Mouse (Mus musculus) liver, embryonic 15.5 days (tissue): Measurements from ENCODE around the gene Dhdds. TPM values are rescaled to one million over a fixed set of nuclear protein-coding genes. Genes with fewer than 3 reads are reported as not detected.

Source experiments
- polyA plus RNA-seq: library from polyadenylated mRNA; unstranded; fragments of >200 nt; fragmentation: Nextera tagmentation; extraction: Ambion mirVana; gene quantifications from 2 replicates; pipeline ENCODE4 v1.2.1, GENCODE M21; 2015

Gene Dhdds
- polyA plus RNA-seq, 1 experiment from 2014 or later, result 17.1 TPM

Other genes starting within 250 kb of the Dhdds start
- gene Arid1a, start 244.1 kb downstream of the Dhdds start, polyA plus RNA-seq, result 7.6 and 9.3 TPM in 2 replicates
- 68.0 and 77.2 TPM in 2 replicates for gene Rps6ka1, start 113.1 kb downstream of the Dhdds start, polyA plus RNA-seq
- gene Hmgn2, start 32.3 kb downstream of the Dhdds start, polyA plus RNA-seq, result 509 and 615 TPM in 2 replicates
- gene Lin28a, start 17.9 kb upstream of the Dhdds start, polyA plus RNA-seq, result 0.91 and 1.5 TPM in 2 replicates
- gene Zfp683, start 52.9 kb upstream of the Dhdds start, polyA plus RNA-seq, result not detected in 2 replicates
- gene Crybg2, start 59.9 kb upstream of the Dhdds start, polyA plus RNA-seq, result 0.59 TPM in 1 of 2 replicates, not detected in the other
- gene Cd52, start 94.2 kb upstream of the Dhdds start, polyA plus RNA-seq, result 47.4 and 51.5 TPM in 2 replicates
- 1.8 and 2.1 TPM in 2 replicates for gene Ubxn11, start 101.7 kb upstream of the Dhdds start, polyA plus RNA-seq
- 151 and 166 TPM in 2 replicates for gene Sh3bgrl3, start 127.9 kb upstream of the Dhdds start, polyA plus RNA-seq
- gene Cep85, start 186.2 kb upstream of the Dhdds start, polyA plus RNA-seq, result 37.0 and 37.6 TPM in 2 replicates
- not detected in 2 replicates for gene Gm7534, start 202.1 kb upstream of the Dhdds start, polyA plus RNA-seq
- not detected in 2 replicates for gene Catsper4, start 226.5 kb upstream of the Dhdds start, polyA plus RNA-seq
- gene Cnksr1, start 237.5 kb upstream of the Dhdds start, polyA plus RNA-seq, result 0.10 TPM in 2 replicates
- 0.16 TPM in 1 of 2 replicates, not detected in the other for gene E130218I03Rik, start 242.7 kb upstream of the Dhdds start, polyA plus RNA-seq
- 5.4 and 5.8 TPM in 2 replicates for gene Zfp593, start 244.7 kb upstream of the Dhdds start, polyA plus RNA-seq
- not detected in 2 replicates for gene Gm30191, start 246.0 kb upstream of the Dhdds start, polyA plus RNA-seq